Mouse (Mus musculus) granulocyte monocyte progenitor cell, adult 5-6 weeks (primary cell): Measurements from ENCODE around the gene Hsdl1. TPM values are rescaled to one million over a fixed set of nuclear protein-coding genes. Genes with fewer than 3 reads are reported as not detected.
A peak's percentile ranks its signal among the peaks of the same experiment; 100 is the strongest.

ENCODE experiments used
- ATAC-seq: replicated peaks from 2 replicates; pipeline ENCODE4 v1.8.0; 2016; ENCODE audit warnings: mild to moderate bottlenecking, moderate TSS enrichment, inconsistent platforms; ENCODE audit not compliant: poor library complexity, severe bottlenecking
- total RNA-seq, 2 experiments: library from RNA; stranded (forward) in 1 of 2; stranded (reverse) in 1 of 2; fragments of 200-712, 200-1000 nt in 1 of 2; fragments of >200 nt in 1 of 2; fragmentation: Nextera tagmentation in 1 of 2; gene quantifications; 2 replicates each; pipeline ENCODE4 v1.2.3; 2014 to 2017

The Hsdl1 gene
- total RNA-seq (2014; fragmentation: Nextera tagmentation) (23.8 and 29.1 TPM in 2 replicates), total RNA-seq (2017) (34.7 and 50.2 TPM in 2 replicates)

DNA sequence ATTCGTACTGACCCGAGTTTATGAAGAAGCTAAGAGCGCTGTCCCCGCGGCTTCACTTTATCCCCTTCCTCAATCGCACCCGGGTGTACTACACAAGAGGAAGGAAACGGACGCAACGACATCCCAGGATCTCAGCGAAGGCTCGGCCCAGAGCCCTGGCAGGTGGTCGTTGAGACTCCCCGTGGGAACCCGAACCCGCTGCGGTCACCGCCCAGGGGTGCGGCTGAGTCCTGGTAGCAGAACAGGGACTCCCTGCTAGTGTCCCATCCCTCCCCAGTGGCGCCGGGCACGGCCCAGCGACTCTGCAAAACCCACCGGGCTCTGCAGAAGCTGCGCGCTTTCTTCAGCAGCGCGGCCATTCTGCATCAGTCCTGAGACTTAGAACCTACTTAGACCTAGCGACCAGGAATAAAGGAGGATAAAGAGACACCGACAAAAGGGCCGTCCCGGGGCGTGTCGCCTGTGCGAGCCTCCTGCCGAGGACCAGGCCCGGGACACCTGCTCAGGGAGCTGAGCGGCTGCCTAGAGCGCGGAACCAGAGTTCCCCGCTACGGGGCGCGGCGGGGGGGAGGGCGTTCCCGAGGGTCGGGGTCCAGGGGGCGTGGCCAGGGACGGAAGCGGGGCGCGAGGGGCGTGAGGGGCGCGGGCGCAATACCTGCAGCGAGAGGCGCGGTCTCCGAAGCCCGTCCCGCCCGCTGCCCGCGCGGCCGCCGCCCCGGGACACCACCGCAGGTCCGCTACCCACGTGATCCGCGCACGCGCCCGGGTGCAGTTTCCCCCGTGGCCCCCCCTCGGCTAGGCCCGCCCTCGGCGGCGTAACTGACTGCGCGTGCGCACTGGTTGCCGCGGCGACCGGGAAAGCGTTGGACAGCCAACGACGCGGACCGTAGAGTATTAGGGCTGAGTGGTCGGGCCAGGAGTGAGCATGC is at the start of gene Hsdl1, which contains the start of gene Dnaaf1:
Gene Hsdl1 (minus strand): TSS at position 747 of the 929 bp plus-strand sequence.
Gene Dnaaf1 (plus strand): TSS at position 799 of the 929 bp plus-strand sequence.
- ATAC-seq = peak; percentile 60

GRCm38 (mm10) chr8:119623744-119624143 is 48.8 kb upstream of the Hsdl1 start:
- 0 out of 2 replicates have a peak, but pooled peaks have one; percentile 5 for ATAC-seq

DNA sequence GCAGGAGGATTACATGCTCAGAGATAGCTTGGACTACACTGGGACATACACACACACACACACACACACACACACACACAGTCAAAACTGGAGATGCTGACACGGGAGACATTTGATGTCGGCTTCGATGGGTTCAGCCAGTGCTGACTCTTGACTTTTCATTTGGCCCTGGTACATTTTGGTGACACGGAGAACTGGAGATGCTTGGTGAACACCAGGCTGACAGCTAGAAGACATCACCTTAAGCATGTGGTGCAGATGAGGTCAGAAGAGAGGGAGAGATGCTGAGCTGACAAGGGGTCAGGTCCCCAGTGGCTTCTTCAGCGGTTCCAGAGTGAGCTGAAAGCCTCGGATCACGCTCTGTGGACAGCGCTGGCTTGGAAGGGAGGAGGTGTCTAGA is 48.1 kb upstream of the Hsdl1 start:
- ATAC-seq = no peak

DNA sequence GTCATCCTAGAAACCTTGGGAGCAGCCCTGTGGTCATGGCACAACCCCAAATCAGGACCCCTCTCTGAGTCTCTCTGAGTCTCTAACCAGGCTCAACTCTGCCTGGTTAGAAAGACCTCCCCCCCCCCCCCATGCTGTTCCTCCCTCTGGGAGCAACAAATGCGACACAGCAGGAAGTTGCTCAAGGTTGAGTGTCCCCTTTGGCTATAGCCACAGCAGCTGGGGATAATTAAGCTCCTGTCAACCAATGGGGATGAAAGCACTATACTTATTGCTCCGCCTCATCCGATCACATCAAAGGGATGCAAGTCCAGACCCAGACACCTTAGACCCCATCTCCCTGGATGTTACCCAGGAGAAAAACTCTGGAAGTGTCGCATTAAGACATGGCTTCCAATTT is 47.6 kb upstream of the Hsdl1 start:
- ATAC-seq = peak; percentile 66

GRCm38 (mm10) chr8:119620848-119621465 is 46.0 kb upstream of the Hsdl1 start:
- ATAC-seq = no peak

DNA sequence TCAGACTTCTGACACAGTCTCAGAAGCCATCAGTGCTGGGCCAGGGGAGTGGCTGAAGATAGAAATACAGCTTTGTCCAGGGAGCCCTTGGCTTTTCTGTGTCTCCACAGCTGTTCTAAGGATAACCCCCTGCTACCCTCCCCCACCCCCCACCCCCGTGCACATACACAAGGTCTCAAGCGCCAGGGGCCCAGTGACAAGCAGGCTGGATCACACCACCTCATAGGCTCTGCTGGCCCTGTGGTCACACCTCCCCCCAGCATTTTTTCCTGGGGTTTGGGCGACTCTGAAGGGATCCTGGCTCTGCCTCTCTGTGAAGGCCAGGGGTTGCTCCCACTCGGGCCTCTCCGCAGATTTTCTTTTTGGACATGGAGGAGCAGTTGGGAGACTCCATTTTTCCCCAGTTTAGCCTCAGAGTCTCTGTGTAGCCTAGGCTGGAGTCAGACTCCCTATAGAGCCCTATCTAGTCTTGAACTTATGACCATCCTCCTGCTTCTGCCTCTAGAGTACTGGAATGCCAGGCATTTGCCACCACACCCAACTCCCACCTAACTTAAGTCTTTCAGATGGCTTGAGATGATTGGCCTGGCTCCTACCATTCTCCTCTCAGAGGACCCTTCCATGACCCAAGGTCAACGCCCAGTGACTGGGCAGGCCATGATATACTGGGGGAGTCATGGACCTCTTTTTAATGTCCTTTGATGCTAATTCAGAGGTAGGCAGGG is 45.3 kb upstream of the Hsdl1 start:
- ATAC-seq = no peak

DNA sequence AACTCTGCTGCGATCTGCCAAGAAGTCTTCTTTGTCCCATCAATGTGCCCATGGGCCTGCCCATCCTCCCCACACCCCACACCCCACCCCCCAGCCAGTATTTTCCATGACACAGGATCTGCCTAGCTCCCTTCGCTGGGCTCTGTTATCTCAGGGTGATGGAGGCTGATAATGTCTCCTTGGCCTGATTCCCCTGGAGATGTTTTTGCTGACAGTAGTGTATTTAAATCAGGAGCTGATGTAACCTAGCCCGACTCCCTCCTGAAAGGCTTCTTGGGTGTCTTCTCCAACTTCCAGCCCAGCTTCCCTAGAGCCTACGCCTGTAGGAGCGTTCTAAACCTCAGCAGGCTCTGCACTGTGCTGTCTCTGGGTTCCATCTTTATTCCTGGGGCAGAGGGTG is 43.9 kb upstream of the Hsdl1 start:
- no peak for ATAC-seq

DNA sequence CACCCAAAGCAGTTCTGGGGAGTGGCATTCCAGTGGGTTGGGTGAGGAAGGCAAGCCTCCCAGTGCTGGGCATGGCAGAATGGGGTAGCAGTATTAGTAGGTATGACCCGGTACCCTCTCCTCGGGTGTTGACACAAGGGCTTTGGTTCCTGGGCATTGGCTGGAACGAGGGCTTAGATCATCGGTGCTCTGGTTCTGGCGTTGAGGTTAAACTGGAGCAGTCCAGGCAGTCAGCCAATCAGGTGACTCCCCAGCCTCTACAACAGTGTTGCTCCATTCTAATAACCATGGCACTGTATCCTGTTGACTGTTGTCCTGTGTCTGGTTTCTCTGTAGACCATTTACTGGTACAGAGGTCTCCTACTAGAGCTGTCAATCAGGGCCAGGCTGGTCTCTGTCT is 42.6 kb upstream of the Hsdl1 start:
- ATAC-seq = no peak

DNA sequence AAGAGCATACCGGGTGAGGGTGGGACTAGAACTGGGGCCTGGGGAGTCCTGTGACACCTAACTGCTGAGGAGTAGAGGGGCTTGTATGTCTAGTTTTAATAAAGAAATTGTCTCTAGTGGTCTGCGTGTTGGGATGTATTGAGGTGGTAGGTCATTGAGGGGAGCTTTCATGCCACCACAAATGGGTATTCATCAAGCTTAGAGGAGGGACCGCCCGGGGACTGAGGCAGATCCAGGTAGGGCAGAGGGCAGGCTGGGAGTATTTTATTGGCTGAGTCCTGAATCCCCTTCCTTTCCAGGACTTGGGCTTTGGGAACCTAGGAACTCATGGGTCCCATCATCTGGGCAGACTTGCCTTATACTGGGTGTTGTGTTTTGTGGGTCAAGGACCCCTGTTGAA is 41.8 kb upstream of the Hsdl1 start:
- no peak for ATAC-seq

GRCm38 (mm10) chr8:119616358-119616757 is 41.4 kb upstream of the Hsdl1 start:
- ATAC-seq = no peak

DNA sequence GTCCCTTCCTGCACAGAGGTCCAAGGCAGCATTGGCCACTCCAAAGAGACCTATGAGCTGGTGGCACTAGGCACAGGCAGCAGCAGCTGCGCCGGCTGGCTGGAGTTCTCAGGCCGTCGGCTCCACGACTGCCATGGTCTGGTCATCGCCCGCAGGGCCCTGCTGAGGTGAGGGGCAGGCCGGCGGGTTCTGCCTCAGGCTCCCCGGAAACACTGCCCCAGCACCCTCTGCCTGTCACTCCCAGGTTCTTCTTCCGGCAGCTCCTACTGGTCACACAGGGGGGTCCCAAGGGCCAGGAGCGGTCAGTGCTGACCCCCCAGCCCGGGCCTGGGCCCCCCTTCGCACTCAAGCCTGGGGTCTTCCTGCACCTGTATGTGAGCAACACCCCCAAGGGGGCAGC is 40.1 kb upstream of the Hsdl1 start:
- no peak for ATAC-seq

- no peak; the same call in 1 of the 2 replicates for ATAC-seq
Observed at GRCm38 (mm10) chr8:119612471-119612870, 37.5 kb upstream of the Hsdl1 start, which contains the start of gene Adad2. Gene Adad2 (plus strand): TSS chr8:119612747.

GRCm38 (mm10) chr8:119606224-119606623 is 31.2 kb upstream of the Hsdl1 start:
- ATAC-seq = no peak

DNA sequence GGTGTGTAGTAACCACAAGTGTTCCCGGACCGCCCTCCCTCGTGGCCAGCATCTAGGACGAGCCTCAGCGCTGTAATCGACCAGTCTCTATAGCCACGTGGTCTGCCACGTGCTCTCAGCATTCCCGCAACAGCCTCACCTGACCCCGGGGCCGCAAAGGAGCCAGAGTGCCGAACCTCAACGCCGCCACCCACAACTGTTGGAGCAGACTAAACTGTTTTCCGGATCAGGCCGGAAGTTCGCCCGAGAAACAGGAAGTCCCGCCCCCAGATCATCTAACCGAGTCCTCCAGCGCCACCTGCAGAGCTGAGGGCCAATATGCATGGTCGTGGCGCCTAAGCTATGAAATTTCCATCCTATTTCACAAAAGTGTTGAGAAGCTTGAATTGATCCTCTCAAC is 30.0 kb upstream of the Hsdl1 start, which contains the start of gene Taf1c:
Gene Taf1c (minus strand): TSS at position 227 of the 400 bp plus-strand sequence.
- peak; percentile 97 for ATAC-seq

DNA sequence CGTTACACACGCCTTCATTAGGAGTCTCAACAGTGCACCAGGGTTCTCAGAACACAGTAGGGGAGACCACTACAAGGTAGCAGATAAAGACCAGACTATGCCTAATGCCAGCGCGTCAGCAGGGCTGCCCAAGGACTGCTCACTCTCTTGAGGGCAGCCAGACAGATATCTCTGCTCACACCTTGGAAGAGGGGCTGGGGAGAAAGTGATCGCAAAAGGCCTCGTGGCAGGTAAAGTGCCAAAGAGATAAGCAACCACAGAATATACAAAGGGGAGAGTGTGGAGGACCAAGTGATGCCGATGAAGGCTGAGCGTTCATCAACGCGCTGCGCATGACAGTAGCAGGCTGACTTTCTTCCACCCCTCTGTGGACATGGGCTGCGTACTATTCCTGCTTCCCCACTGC is 29.4 kb upstream of the Hsdl1 start:
- peak; percentile 42; the same call in 1 of the 2 replicates for ATAC-seq

- ATAC-seq = no peak
Observed at GRCm38 (mm10) chr8:119603771-119604170, 28.8 kb upstream of the Hsdl1 start.

DNA sequence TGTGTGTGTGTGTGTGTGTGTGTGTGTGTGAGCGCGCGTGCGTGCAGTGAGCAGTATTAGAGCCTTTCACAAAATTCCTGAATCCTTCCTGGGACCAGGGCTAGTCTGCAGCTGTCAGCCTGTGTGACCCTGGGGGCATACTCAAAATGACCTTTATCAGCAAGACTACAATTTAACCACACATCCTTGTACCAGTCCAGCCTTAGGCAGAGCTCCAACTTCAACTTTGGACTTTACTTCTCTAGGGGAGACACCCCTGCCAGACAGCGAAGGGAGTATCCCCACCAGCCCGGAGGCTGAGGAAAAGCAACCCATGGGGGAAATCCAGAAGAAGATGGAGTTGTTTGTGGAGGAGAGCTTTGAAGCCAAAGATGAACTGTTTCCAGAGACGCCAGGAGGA is 16.5 kb upstream of the Hsdl1 start:
- no peak for ATAC-seq

- ATAC-seq = no peak
Observed at GRCm38 (mm10) chr8:119590348-119590747, 15.4 kb upstream of the Hsdl1 start.

DNA sequence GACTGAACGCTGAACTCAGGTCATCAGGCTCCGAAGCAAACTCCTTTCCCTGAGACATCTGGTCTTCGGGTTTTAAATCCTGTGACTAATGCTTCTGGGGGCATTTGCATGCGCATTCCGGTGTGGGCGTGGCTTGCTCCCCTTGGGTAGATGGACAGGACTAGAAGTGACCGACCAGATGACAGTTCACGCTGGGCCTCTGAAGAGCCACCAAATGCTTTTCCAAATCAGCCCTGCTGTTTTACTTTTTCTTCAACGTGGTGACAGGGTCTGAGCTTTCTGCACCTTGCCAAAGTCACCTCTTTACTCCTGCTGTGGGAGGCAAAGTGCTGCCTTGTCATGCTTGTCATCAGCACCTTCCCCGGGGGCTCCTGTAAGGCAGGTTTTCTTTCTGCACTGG is 13.9 kb upstream of the Hsdl1 start:
- ATAC-seq = no peak

DNA sequence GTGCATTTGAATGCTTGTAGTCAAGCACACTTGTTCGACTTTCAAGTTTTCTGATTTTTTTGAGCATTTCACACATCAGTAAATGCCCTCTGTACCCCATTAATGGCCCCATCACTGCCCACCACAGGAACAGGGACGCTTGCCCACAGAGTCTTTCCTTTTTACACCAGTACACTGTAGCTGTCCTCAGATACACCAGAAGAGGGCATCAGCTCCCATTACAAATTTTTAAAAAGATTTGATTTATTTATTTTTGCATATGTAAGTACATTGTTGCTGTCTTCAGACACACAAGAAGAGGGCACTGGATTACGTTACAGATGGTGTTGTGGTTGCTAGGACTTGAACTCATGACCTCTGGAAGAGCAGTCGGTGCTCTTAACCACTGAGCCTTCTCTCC is 13.3 kb upstream of the Hsdl1 start:
- ATAC-seq = no peak

GRCm38 (mm10) chr8:119585901-119586300 is 10.9 kb upstream of the Hsdl1 start:
- ATAC-seq = peak; percentile 73
